Mouse (Mus musculus) c-Kit-negative CD71-positive TER-119-positive erythroid progenitor cells, embryonic 14.5 days (primary cell): ENCODE results near the gene Cypt15.
"Not testable (repeated sequence)": the region's sequence is repeated elsewhere in the genome, so short reads cannot be mapped to it uniquely, and the experiment has no call there.

Experiments used
- DNase-seq: peaks from one replicate; pipeline ENCODE4 v3.0.0-alpha.2; 2013; ENCODE audit warnings: low read depth, low spot score

The Cypt15 gene

DNA sequence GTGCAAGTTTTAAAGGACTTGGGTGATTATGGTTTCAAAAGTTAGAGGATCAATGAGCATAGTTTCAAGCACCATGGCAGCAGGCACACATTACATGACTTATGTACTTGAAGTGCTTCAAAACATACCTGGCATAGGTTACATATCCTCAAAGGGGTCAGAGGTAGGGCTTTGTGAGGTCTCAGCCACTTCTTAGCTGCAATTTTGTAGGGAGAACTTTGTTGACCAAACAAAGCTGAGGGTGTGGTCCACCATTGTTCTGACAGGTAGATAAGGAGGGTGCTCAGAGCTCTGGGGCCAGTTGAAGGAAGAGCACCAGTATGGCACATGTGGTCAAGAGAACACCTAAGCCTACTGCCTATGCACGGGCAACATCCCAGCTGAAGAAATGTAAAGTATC lies at the start of gene Cypt15:
TSS of gene Cypt15 (plus strand) at position 301 of the 400 bp plus-strand sequence.
- DNase-seq = not testable (repeated sequence)

GRCm38 (mm10) chrX:39370932-39371331 lies 24.9 kb downstream of the Cypt15 start:
- no peak for DNase-seq

GRCm38 (mm10) chrX:39378830-39379229 lies 32.8 kb downstream of the Cypt15 start:
- DNase-seq = no peak

DNA sequence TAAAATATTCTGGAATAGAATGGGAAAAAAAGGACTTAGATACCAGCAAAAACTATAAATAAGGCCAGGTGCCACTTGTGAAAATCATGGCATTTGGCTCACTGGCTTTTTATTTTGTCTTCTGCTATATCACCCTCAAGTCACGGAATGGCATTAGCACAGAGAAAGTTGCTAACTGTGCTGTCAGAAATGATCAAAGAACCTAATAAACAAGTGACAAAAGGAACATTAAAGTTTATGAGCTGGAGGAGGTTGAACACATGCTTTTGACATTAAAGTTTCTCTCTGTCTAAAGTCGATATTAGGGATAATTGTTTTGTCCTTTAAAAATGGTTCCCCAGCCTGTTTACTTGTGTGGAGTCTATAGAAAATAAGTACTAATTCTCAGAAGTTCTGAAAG lies 37.7 kb downstream of the Cypt15 start:
- no peak for DNase-seq
